Mouse (Mus musculus): Measurements from ENCODE around the gene Fam107b. TPM values are rescaled to one million over a fixed set of nuclear protein-coding genes. Genes with fewer than 3 reads are reported as not detected.

Fam107b gene
- polyA plus RNA-seq, 1 experiment: 14.7 TPM

- TF ChIP-seq CTCF (IDR thresholded peaks at IDR 0.05; ENCODE audit: insufficient read depth, low read length) (no peak), POLR2A (IDR thresholded peaks at IDR 0.05; ENCODE audit: borderline replicate concordance, extremely low read depth, low read depth, low read length) (no peak)
- H3K4me1 ChIP-seq (ENCODE audit: control insufficient read depth, insufficient read depth, low read length): peaks cover 2% of the 10 kb centered on the region
- H3K4me3 ChIP-seq (replicated peaks; ENCODE audit: extremely low read depth, low read depth, low read length): no peak overlapping the region
- DNase-seq: no peak
- 65% methylated on average over 6 of the region's 6 CpGs for WGBS
Observed at GRCm38 (mm10) chr2:3656834-3657233, 86.5 kb downstream of the Fam107b start.

GRCm38 (mm10) chr2:3657376-3657775 lies 87.1 kb downstream of the Fam107b start:
- H3K4me1 ChIP-seq (ENCODE audit: control insufficient read depth, insufficient read depth, low read length): peaks cover 2% of the 10 kb centered on the region
- no peak for DNase-seq
- 60% methylated on average over 5 of the region's 5 CpGs for WGBS
- no peak for TF ChIP-seq CTCF (IDR thresholded peaks at IDR 0.05; ENCODE audit: insufficient read depth, low read length)
- no peak for TF ChIP-seq POLR2A (IDR thresholded peaks at IDR 0.05; ENCODE audit: borderline replicate concordance, extremely low read depth, low read depth, low read length)
- no peak overlapping the region for H3K4me3 ChIP-seq (replicated peaks; ENCODE audit: extremely low read depth, low read depth, low read length)

- no peak for TF ChIP-seq POLR2A (IDR thresholded peaks at IDR 0.05; ENCODE audit: borderline replicate concordance, extremely low read depth, low read depth, low read length)
- TF ChIP-seq CTCF (IDR thresholded peaks at IDR 0.05; ENCODE audit: insufficient read depth, low read length): no peak
- peaks cover 2% of the 10 kb centered on the region for H3K4me1 ChIP-seq (ENCODE audit: control insufficient read depth, insufficient read depth, low read length)
- WGBS: 49% methylated on average over 11 of the region's 11 CpGs
- H3K4me3 ChIP-seq (replicated peaks; ENCODE audit: extremely low read depth, low read depth, low read length): no peak overlapping the region
- DNase-seq: no peak
Observed at GRCm38 (mm10) chr2:3657811-3658730, 87.8 kb downstream of the Fam107b start.

GRCm38 (mm10) chr2:3658900-3659299 lies 88.6 kb downstream of the Fam107b start:
- Histone ChIP-seq H3K4me1 (ENCODE audit: control insufficient read depth, insufficient read depth, low read length) (peaks cover 2% of the 10 kb centered on the region), H3K4me3 (replicated peaks; ENCODE audit: extremely low read depth, low read depth, low read length) (no peak overlapping the region)
- no peak for DNase-seq
- TF ChIP-seq POLR2A (IDR thresholded peaks at IDR 0.05; ENCODE audit: borderline replicate concordance, extremely low read depth, low read depth, low read length) (no peak), CTCF (IDR thresholded peaks at IDR 0.05; ENCODE audit: insufficient read depth, low read length) (no peak)
- 46% methylated on average over 4 of the region's 4 CpGs for WGBS

- Histone ChIP-seq H3K4me1 (ENCODE audit: control insufficient read depth, insufficient read depth, low read length) (peaks cover 2% of the 10 kb centered on the region), H3K4me3 (replicated peaks; ENCODE audit: extremely low read depth, low read depth, low read length) (no peak overlapping the region)
- TF ChIP-seq POLR2A (IDR thresholded peaks at IDR 0.05; ENCODE audit: borderline replicate concordance, extremely low read depth, low read depth, low read length): no peak
- no peak for TF ChIP-seq CTCF (IDR thresholded peaks at IDR 0.05; ENCODE audit: insufficient read depth, low read length)
- WGBS: 33% methylated on average over 5 of the region's 5 CpGs
- DNase-seq: no peak
Observed at GRCm38 (mm10) chr2:3659300-3659910, 89.1 kb downstream of the Fam107b start.

GRCm38 (mm10) chr2:3664086-3664485 lies 93.8 kb downstream of the Fam107b start:
- no peak for TF ChIP-seq POLR2A (IDR thresholded peaks at IDR 0.05; ENCODE audit: borderline replicate concordance, extremely low read depth, low read depth, low read length)
- no peak for TF ChIP-seq CTCF (IDR thresholded peaks at IDR 0.05; ENCODE audit: insufficient read depth, low read length)
- H3K4me1 ChIP-seq (ENCODE audit: control insufficient read depth, insufficient read depth, low read length): peaks cover 2% of the 10 kb centered on the region; the same call in 1 of the 2 replicates
- no peak for DNase-seq
- WGBS: 32% methylated on average over 6 of the region's 6 CpGs
- H3K4me3 ChIP-seq (replicated peaks; ENCODE audit: extremely low read depth, low read depth, low read length): no peak overlapping the region

- no peak for TF ChIP-seq POLR2A (IDR thresholded peaks at IDR 0.05; ENCODE audit: borderline replicate concordance, extremely low read depth, low read depth, low read length)
- TF ChIP-seq CTCF (IDR thresholded peaks at IDR 0.05; ENCODE audit: insufficient read depth, low read length): no peak
- Histone ChIP-seq H3K4me1 (ENCODE audit: control insufficient read depth, insufficient read depth, low read length) (no peaks in the 10 kb centered on the region), H3K4me3 (replicated peaks; ENCODE audit: extremely low read depth, low read depth, low read length) (no peak overlapping the region)
- DNase-seq: peak; percentile 9
- WGBS: 55% methylated on average over 3 of the region's 3 CpGs
Observed at GRCm38 (mm10) chr2:3668682-3669081, 98.4 kb downstream of the Fam107b start.

GRCm38 (mm10) chr2:3669646-3670045 lies 99.4 kb downstream of the Fam107b start:
- no peak overlapping the region for H3K4me3 ChIP-seq (replicated peaks; ENCODE audit: extremely low read depth, low read depth, low read length)
- WGBS: 56% methylated on average over 2 of the region's 2 CpGs
- TF ChIP-seq CTCF (IDR thresholded peaks at IDR 0.05; ENCODE audit: insufficient read depth, low read length) (no peak), POLR2A (IDR thresholded peaks at IDR 0.05; ENCODE audit: borderline replicate concordance, extremely low read depth, low read depth, low read length) (no peak)
- DNase-seq: no peak
- no peaks in the 10 kb centered on the region for H3K4me1 ChIP-seq (ENCODE audit: control insufficient read depth, insufficient read depth, low read length)

- TF ChIP-seq CTCF (IDR thresholded peaks at IDR 0.05; ENCODE audit: insufficient read depth, low read length) (no peak), POLR2A (IDR thresholded peaks at IDR 0.05; ENCODE audit: borderline replicate concordance, extremely low read depth, low read depth, low read length) (no peak)
- 61% methylated on average over 5 of the region's 5 CpGs for WGBS
- Histone ChIP-seq H3K4me3 (replicated peaks; ENCODE audit: extremely low read depth, low read depth, low read length) (no peak overlapping the region), H3K4me1 (ENCODE audit: control insufficient read depth, insufficient read depth, low read length) (no peaks in the 10 kb centered on the region)
- no peak for DNase-seq
Observed at GRCm38 (mm10) chr2:3672654-3673367, 102.5 kb downstream of the Fam107b start.

Measured in lung, adult 2 months (tissue).